Mouse (Mus musculus) olfactory bulb, adult 2 months (tissue): ENCODE data around the gene Wnt10b.

ENCODE experiments used
- CTCF ChIP-seq: fragments of 200-500 bp; IDR thresholded peaks from 2 replicates; pipeline ENCODE4 v1.5.1; 2012; ENCODE audit warnings: low read depth, mild to moderate bottlenecking, low read length, moderate library complexity; ENCODE audit not compliant: insufficient read depth
- POLR2A ChIP-seq: fragments of 200-500 bp; IDR thresholded peaks from 2 replicates; pipeline ENCODE4 v1.6.1; 2012; ENCODE audit warnings: mild to moderate bottlenecking, low read depth, low read length, moderate library complexity; ENCODE audit not compliant: insufficient read depth

DNA sequence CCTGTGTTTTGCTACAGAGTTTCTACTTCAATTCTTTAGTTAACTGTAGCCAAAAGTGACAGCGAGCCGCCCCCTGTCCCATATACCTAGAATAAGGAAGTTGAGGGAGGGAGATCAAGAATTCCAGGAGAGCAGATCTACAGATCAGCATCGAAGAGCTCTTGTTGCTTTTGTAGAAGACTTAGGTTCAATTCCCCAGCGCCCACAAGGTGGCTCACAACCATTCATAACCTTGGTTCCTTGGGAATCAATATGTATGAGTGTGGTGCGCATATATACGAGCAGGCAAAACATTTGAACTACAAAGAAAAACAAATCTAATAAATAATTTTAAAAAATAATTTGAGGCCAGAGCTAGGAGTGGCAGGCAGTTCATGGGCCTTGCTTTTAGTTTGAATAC lies 3.2 kb upstream of the Wnt10b start:
- TF ChIP-seq CTCF (no peak), POLR2A (no peak)
